Mouse (Mus musculus): ENCODE results near the gene Tmc2.

The Tmc2 gene

DNA sequence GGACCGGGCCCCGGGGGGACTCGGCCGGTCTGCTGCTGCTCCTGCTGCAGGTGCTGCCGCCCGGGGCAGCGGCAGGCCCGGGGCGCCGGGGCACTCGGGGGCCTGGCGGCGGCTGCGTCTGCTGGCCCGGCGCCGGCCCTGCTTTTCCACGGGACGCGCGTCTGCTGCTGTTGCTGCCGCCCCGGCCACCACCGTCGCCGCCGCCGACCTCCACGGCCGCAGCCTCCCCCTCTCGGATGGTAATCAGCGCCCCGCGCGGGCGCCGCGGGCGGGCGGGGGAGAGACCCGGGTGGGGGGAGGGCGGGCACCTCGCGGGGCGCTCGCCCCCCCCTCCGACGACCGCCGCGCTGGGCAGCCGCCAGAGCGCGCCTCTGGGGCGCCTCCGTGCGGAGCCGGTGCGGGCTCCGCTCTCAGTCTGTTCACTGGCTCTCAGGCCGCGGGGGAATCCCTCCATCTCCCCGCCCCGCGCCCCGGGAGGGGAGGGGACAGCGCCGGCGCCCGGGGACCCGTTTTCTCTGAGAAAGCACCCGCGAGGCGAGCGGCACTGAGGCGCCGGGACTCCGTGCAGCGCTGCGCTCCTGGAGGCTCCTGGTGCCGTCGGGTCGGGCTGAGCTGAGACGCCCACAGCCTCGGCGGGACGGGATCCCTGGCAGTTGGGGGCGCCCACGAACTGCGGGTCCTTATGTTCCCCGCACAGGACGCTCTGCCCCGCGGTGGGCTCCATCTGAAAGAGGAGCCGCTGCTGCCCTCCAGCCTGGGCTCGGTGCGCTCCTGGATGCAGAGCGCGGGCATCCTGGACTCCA lies 100.5 kb downstream of the Tmc2 start:
- no peak for DNase-seq (ENCODE audit: low read depth, low spot score)

DNA sequence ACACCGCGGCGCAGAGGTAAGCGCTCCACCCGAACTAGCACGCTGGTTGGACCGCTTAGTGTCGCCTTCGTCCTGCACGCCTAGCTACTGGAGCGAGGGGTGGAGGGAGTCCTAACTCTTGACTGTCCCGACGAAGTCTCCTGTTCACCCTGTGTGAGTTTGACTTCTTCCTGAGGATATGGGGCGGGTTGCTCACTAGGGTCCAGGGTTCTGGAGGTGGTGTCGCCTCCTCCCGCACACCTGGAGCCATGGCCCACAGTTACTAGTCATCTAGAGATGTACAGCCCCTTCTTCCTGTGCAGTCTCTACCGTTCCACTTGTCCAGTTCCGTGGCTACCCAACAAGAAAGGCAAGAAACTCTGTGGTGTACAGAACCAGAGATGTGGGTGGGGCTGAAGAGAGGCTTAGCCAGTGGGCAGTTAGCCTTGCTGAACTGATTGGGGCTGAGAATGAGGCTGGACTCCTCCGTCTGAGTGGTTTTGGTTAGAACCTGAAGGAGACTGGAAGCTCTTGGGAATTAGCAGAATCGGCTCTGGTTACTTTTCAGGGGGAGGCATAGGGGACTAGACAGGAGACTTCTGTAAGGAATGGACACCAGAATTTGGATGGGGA lies 101.2 kb downstream of the Tmc2 start:
- no peak for DNase-seq (ENCODE audit: low read depth, low spot score)

DNA sequence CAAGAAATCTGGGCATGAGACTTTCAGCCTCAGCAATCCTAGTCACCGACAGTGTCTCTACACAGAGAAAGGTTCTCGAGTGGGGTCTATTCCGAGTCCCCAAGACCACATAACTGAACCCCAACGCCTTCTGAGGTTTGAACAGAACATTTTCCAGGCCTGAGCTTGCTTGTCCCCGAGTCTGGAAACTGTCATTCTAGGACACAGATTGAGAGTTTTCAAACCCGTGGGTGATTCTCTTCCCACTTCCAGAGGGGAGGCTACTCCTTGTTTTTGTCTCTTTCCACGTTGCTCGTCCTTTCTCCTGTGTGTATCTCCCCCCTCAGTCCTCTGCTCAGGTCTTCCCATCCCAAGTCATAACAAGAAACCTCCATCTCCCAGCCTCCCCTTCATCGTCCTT lies 102.6 kb downstream of the Tmc2 start:
- DNase-seq (ENCODE audit: low read depth, low spot score): no peak

DNA sequence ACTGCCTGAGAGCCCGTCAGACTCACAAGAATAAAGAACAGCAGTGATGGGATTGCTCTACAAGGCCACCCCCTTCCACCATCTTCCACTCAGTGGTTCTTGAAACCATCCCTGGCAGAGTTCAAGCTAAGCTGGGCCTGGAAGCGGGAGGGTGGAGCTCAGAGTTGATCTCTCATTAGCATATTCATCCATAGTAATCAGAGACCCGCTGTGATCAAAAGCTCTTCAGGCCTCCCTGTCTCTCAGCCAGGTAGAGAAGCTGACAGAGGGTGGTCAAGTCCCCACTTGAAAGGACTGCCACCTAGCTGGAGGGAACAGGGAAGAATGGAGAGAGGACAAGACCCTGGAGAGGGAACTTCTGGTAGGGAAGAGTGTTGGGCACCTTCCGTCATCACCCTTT lies 108.0 kb downstream of the Tmc2 start:
- DNase-seq (ENCODE audit: low read depth, low spot score): no peak
